Mouse (Mus musculus) urinary bladder, postnatal 0 days (tissue): Measurements from ENCODE around the gene Nudt7. TPM values are rescaled to one million over a fixed set of nuclear protein-coding genes. Genes with fewer than 3 reads are reported as not detected.

Source experiments
- polyA plus RNA-seq: library from polyadenylated mRNA; unstranded; fragments of >200 nt; fragmentation: Nextera tagmentation; extraction: Ambion mirVana; gene quantifications from 2 replicates; pipeline ENCODE4 v1.2.1, GENCODE M21; 2015

Nudt7 gene
- polyA plus RNA-seq = 12.4 and 15.6 TPM in 2 replicates

GRCm38 (mm10) chr8:114133510-114134362 lies at the start of gene Nudt7:
Nudt7 (plus strand) TSS chr8:114133557.

Other genes starting within 250 kb of the Nudt7 start
- 1.1 and 1.2 TPM in 2 replicates for gene Vat1l, start 72.1 kb downstream of the Nudt7 start, polyA plus RNA-seq